Mouse (Mus musculus) heart, embryonic 14.5 days (tissue): ENCODE measurements around the gene Khk. TPM values are rescaled to one million over a fixed set of nuclear protein-coding genes. Genes with fewer than 3 reads are reported as not detected.

Source experiments
- ATAC-seq: fragments of 200-750 bp; cut with Nextera tagmentation; 2 replicates; pipeline ENCODE4 v1.8.0; 2017; ENCODE audit warnings: low read depth, moderate TSS enrichment; ENCODE audit not compliant: insufficient number of reproducible peaks, insufficient read depth, low FRiP score
- H3K27ac ChIP-seq, 2 experiments: fragments of 200-500 bp in 1 of 2; fragments of 300-500 bp in 1 of 2; sonication (generic) in 1 of 2; replicated peaks in 1 of 2; 2 replicates each; pipeline ENCODE4 v1.5.1; 2012 to 2014; ENCODE audit warnings: low read depth in 2 of 2, low read length in 2 of 2, control low read depth in 1 of 2, mild to moderate bottlenecking in 1 of 2, mixed read lengths in 1 of 2; ENCODE audit not compliant: control insufficient read depth in 1 of 2, insufficient read depth in 1 of 2
- H3K27me3 ChIP-seq: fragments of 300-500 bp; sonication (generic); 2 replicates; pipeline ENCODE4 v1.6.1; 2014; ENCODE audit warnings: mild to moderate bottlenecking, low read length, control low read depth; ENCODE audit not compliant: control insufficient read depth, insufficient read depth
- H3K36me3 ChIP-seq: fragments of 300-500 bp; sonication (generic); 2 replicates; pipeline ENCODE4 v1.6.1; 2014; ENCODE audit warnings: mild to moderate bottlenecking, control low read depth, low read length, mixed read lengths; ENCODE audit not compliant: control insufficient read depth, insufficient read depth
- H3K4me1 ChIP-seq, 2 experiments: fragments of 200-500 bp in 1 of 2; fragments of 300-500 bp in 1 of 2; sonication (generic) in 1 of 2; 2 replicates each; pipeline ENCODE4 v1.6.1; 2012 to 2014; ENCODE audit warnings: low read length in 2 of 2, control low read depth in 1 of 2, mixed read lengths in 1 of 2; ENCODE audit not compliant: control insufficient read depth in 2 of 2, insufficient read depth in 2 of 2
- H3K4me2 ChIP-seq: fragments of 300-500 bp; sonication (generic); 2 replicates; pipeline ENCODE4 v1.6.1; 2014; ENCODE audit warnings: mild to moderate bottlenecking, low read length
- H3K4me3 ChIP-seq, 2 experiments: fragments of 200-500 bp in 1 of 2; fragments of 300-500 bp in 1 of 2; sonication (generic) in 1 of 2; 2 replicates each; pipeline ENCODE4 v1.5.1; 2012 to 2014; ENCODE audit warnings: low read length in 2 of 2, mild to moderate bottlenecking in 2 of 2, control low read depth in 1 of 2, low read depth in 1 of 2, moderate library complexity in 1 of 2; ENCODE audit not compliant: control insufficient read depth in 1 of 2, insufficient read depth in 1 of 2
- H3K9ac ChIP-seq: fragments of 300-500 bp; sonication (generic); 2 replicates; pipeline ENCODE4 v1.6.1; 2014; ENCODE audit warnings: mild to moderate bottlenecking, low read length
- H3K9me3 ChIP-seq: fragments of 300-500 bp; sonication (generic); 2 replicates; pipeline ENCODE4 v1.6.1; 2016; ENCODE audit warnings: low read length, control low read depth; ENCODE audit not compliant: control insufficient read depth
- WGBS: fragments of 180-500 bp; shearing (Covaris S2); extraction: QIAGEN DNeasy Blood & Tissue Kit; methylation state at CpG from one replicate; pipeline ENCODE4 v1.1.7; 2014; 5-methylcytosine and 5-hydroxymethylcytosine counted together
- polyA plus RNA-seq: library from polyadenylated mRNA; unstranded; fragments of >200 nt; fragmentation: Nextera tagmentation; extraction: Ambion mirVana; gene quantifications from 2 replicates; pipeline ENCODE4 v1.2.1, GENCODE M21; 2014

Khk gene
- polyA plus RNA-seq, 1 experiment from 2014 or later = 12.1 TPM

DNA sequence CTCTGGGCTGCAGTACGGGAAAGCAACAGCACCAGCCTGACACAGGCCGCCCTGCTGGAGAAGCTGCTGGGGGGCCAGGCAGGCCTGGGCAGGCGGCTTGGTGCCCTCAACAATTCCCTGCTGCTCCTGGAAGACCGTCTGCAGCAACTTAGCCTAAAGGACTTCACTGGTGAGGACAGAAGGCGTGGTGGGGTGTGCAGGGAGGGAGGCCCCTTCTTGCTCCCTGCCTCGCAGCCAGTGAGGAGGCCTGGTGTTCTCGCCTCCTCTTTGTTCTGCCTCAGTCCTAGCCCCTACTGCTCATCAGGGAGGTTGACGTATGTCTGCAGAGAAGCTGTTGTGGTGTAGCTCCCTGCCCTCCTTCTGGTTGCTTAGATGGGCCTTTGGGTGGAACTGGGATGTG is 2.5 kb upstream of the Khk start:
- Histone ChIP-seq H3K9me3 (no peaks in the 10 kb centered on the region), H3K9ac (no peak overlapping the region), H3K4me2 (no peak overlapping the region), H3K27me3 (no peaks in the 10 kb centered on the region), H3K4me1 (peaks cover 29 to 49% of the 10 kb centered on the region in 2 experiments), H3K27ac (no peak overlapping the region), H3K36me3 (peaks cover 44% of the 10 kb centered on the region), H3K4me3 (no peak overlapping the region)
- no peak for ATAC-seq
- 93% methylated on average over 8 of the region's 8 CpGs for WGBS

DNA sequence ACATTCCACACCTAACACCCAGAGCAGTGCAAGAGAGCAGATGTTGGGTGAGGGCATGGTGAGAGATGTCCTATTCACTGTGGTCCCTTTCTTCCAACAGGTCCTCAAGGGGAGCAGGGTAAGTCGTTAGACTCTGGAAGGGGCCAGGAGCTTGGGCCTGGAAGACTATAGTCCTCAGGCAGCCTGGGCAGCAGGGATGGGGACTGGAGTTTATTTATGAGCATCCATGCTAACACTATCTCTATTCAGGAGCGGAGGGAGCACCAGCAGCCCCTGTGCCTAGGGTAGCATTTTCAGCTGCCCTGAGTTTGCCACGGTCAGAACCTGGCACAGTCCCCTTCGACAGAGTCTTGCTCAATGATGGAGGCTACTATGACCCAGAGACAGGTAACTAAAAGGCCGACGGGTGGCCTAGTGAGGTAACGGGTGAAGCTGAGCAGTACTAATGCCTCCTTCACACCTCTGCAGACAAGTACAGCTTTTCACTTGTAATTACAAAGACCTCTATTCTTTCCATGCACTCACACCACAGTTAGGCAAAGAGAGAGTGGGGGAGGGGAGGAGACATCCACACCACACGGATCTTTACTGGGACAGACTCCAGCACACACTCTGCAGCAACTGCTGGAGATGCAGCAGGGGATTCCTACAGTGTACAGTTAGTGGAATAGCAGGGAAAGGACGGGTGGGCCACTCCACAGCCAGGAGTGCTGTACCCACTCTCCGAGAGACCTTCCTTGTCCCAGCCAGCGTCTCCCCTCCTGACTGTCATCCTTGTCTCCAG is 1.2 kb upstream of the Khk start:
- Histone ChIP-seq H3K4me1 (peaks cover 21 to 42% of the 10 kb centered on the region in 2 experiments), H3K36me3 (peaks cover 44% of the 10 kb centered on the region), H3K9ac (no peak overlapping the region), H3K9me3 (no peaks in the 10 kb centered on the region), H3K27me3 (no peaks in the 10 kb centered on the region), H3K4me2 (no peak overlapping the region), H3K4me3 (no peak overlapping the region), H3K27ac (no peak overlapping the region)
- 69% methylated on average over 11 of the region's 11 CpGs for WGBS
- no peak for ATAC-seq

DNA sequence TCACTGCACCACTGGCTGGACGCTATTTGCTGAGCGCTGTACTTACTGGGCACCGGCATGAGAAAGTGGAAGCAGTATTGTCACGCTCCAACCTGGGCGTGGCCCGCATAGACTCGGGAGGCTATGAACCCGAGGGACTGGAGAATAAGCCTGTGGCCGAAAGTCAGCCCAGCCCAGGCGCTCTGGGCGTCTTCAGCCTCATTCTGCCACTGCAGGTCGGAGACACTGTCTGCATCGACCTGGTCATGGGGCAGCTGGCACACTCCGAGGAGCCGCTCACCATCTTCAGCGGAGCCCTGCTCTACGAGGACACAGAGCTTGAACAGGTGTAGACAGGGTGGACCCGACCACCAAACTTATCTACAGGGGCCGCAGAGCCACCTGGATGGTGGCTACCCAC is 610 bp upstream of the Khk start:
- ATAC-seq = no peak
- Histone ChIP-seq H3K27ac (0 out of 4 replicates have a peak overlapping the region, but pooled peaks of 1 of the 2 experiments have one; percentile 80), H3K4me1 (peaks cover 18 to 37% of the 10 kb centered on the region in 2 experiments), H3K9ac (no peak overlapping the region), H3K4me3 (no peak overlapping the region; a peak in 1 of 4 replicates), H3K27me3 (no peaks in the 10 kb centered on the region), H3K4me2 (peak overlapping the region; percentile 89; the same call in 1 of the 2 replicates), H3K9me3 (no peaks in the 10 kb centered on the region), H3K36me3 (peaks cover 44% of the 10 kb centered on the region)
- WGBS = 70% methylated on average over 19 of the region's 19 CpGs

DNA sequence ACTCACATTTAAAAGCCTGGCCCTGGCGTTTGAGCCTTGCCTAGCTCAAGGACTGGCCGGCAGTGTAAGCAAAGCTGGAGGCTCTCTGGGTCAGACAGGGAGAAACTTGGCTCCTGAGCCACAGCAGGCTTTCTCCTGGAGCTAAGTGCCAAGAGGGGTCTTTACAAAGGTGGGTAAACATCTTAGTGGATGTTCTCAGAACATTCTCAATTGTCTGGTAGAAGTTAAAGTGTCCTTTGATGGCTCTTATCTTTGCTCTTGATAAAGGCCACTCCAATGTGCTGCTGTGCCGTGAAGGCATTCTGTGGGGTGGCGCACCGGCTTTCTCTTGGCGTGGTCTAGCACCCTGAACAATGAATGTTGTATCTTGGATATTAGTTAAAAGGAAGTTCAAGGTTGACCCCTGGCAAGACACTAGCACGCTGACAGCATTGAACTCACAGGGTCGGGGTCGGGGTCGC is 1.4 kb downstream of the Khk start:
- H3K36me3 ChIP-seq = peaks cover 35% of the 10 kb centered on the region
- H3K27me3 ChIP-seq = no peaks in the 10 kb centered on the region
- peak overlapping the region; percentile 89 for H3K4me2 ChIP-seq
- no peaks in the 10 kb centered on the region for H3K9me3 ChIP-seq
- 36% methylated on average over 10 of the region's 10 CpGs for WGBS
- no peak overlapping the region for H3K4me3 ChIP-seq
- H3K27ac ChIP-seq = no peak overlapping the region
- peaks cover 11 to 26% of the 10 kb centered on the region in 2 experiments for H3K4me1 ChIP-seq
- peak overlapping the region; percentile 76 for H3K9ac ChIP-seq
- ATAC-seq = no peak

DNA sequence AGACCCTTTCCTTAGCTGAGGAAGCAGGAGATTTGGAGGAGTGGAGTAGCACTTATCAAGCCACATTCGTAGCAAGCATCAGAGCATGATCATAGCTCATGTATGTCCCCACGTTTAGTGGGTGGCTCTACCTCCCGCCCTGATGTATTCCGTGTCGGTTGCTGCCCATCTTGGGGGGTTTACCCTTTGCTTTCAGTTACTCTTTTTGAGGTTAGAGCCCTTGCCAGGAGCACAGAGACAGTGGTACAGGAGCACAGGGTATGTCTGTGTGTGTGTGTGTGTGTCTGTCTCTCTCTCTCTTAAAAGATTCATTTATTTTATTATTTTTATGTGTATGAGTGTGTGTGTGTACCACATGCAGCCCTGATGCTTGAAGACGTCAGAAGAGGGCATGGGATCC is 1.9 kb downstream of the Khk start:
- no peaks in the 10 kb centered on the region for H3K27me3 ChIP-seq
- no peak overlapping the region for H3K4me3 ChIP-seq
- 78% methylated on average over 6 of the region's 6 CpGs for WGBS
- peaks cover 11 to 26% of the 10 kb centered on the region in 2 experiments for H3K4me1 ChIP-seq
- peak overlapping the region; percentile 89; the same call in 1 of the 2 replicates for H3K4me2 ChIP-seq
- no peak overlapping the region for H3K27ac ChIP-seq
- no peaks in the 10 kb centered on the region for H3K9me3 ChIP-seq
- peaks cover 30% of the 10 kb centered on the region for H3K36me3 ChIP-seq
- ATAC-seq = no peak
- H3K9ac ChIP-seq = no peak overlapping the region

DNA sequence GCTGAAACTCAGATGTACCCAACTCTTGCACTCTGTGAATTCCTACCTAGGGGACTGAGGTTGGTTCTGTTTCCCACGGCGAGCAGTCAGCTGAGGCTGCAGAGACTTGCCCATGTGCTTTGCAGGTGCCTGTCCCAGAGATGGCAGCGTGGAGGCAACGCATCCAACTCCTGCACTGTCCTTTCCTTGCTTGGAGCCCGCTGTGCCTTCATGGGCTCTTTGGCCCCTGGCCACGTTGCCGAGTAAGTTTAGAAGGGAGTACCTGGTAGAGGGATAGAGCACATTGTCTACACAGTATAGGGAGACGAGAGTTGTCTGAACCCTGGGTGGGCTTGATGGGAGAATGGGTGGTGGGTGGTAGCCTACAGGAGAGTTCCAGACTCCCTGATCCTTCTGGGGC is 3.4 kb downstream of the Khk start:
- Histone ChIP-seq H3K4me3 (no peak overlapping the region), H3K27me3 (no peaks in the 10 kb centered on the region), H3K27ac (no peak overlapping the region), H3K4me2 (no peak overlapping the region), H3K4me1 (peaks cover 11 to 26% of the 10 kb centered on the region in 2 experiments), H3K9me3 (no peaks in the 10 kb centered on the region), H3K9ac (no peak overlapping the region), H3K36me3 (peaks cover 15% of the 10 kb centered on the region)
- no peak for ATAC-seq
- whole genome bisulfite sequencing = 68% methylated on average over 8 of the region's 8 CpGs

DNA sequence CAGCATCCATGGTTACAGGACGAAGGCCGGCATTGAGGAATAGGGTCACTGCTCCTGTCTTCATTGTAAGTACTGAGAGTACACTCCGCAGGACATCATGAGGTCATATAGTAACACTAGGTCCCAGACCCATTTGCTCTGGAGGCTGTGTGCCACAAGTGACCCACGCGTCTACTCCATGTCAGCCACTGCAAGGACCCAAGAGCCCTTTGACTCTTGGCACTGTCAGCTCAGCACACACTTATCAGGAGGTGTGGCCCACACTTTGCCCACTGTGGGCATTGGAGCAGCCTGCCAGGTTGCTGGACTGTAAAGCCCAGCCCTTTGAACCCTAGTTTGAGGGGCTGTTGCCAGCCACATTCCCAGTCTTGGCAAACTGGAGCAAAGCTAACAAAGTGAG is 4.0 kb downstream of the Khk start:
- Histone ChIP-seq H3K36me3 (peaks cover 9% of the 10 kb centered on the region), H3K27ac (no peak overlapping the region), H3K4me1 (peaks cover 11 to 26% of the 10 kb centered on the region in 2 experiments), H3K4me2 (no peak overlapping the region), H3K27me3 (no peaks in the 10 kb centered on the region), H3K9ac (no peak overlapping the region), H3K9me3 (no peaks in the 10 kb centered on the region), H3K4me3 (no peak overlapping the region)
- ATAC-seq = no peak
- 89% methylated on average over 5 of the region's 5 CpGs for WGBS
